Mouse (Mus musculus) limb, embryonic 14.5 days (tissue): ENCODE results near the gene Secisbp2. TPM values are rescaled to one million over a fixed set of nuclear protein-coding genes. Genes with fewer than 3 reads are reported as not detected.

Source experiments
- ATAC-seq: fragments of 200-750 bp; cut with Nextera tagmentation; 2 replicates; pipeline ENCODE4 v1.8.0; 2017; ENCODE audit warnings: low read depth, moderate number of reproducible peaks, moderate TSS enrichment; ENCODE audit not compliant: low FRiP score
- DNase-seq: peaks from one replicate; pipeline ENCODE4 v3.0.0-alpha.2; 2015; ENCODE audit warnings: low spot score
- H3K27ac ChIP-seq: fragments of 300-500 bp; sonication (generic); replicated peaks from 2 replicates; pipeline ENCODE4 v1.5.1; 2014; ENCODE audit warnings: low read depth, mild to moderate bottlenecking, low read length, moderate library complexity, mixed read lengths
- H3K27me3 ChIP-seq: fragments of 300-500 bp; sonication (generic); 2 replicates; pipeline ENCODE4 v1.6.1; 2014; ENCODE audit warnings: low read length, mixed read lengths; ENCODE audit not compliant: control insufficient read depth, insufficient read depth
- H3K36me3 ChIP-seq: fragments of 300-500 bp; sonication (generic); 2 replicates; pipeline ENCODE4 v1.6.1; 2014; ENCODE audit warnings: mild to moderate bottlenecking, low read length, moderate library complexity, mixed read lengths; ENCODE audit not compliant: control insufficient read depth, insufficient read depth
- H3K4me1 ChIP-seq: fragments of 300-500 bp; sonication (generic); 2 replicates; pipeline ENCODE4 v1.6.1; 2014; ENCODE audit warnings: antibody characterized with exemption, low read length, mixed read lengths; ENCODE audit not compliant: control insufficient read depth, insufficient read depth
- H3K4me2 ChIP-seq: fragments of 300-500 bp; sonication (generic); replicated peaks from 2 replicates; pipeline ENCODE4 v1.6.1; 2014; ENCODE audit warnings: low read depth, mild to moderate bottlenecking, low read length, moderate library complexity; ENCODE audit not compliant: severe bottlenecking
- H3K4me3 ChIP-seq: fragments of 300-500 bp; sonication (generic); replicated peaks from 2 replicates; pipeline ENCODE4 v1.5.1; 2014; ENCODE audit warnings: low read length
- H3K9ac ChIP-seq: fragments of 300-500 bp; sonication (generic); 2 replicates; pipeline ENCODE4 v1.6.1; 2014; ENCODE audit warnings: mild to moderate bottlenecking, low read depth, low read length, moderate library complexity; ENCODE audit not compliant: severe bottlenecking
- H3K9me3 ChIP-seq: fragments of 300-500 bp; sonication (generic); 2 replicates; pipeline ENCODE4 v1.6.1; 2016; ENCODE audit warnings: low read length; ENCODE audit not compliant: control insufficient read depth
- POLR2A ChIP-seq: fragments of 200-500 bp; IDR thresholded peaks from 2 replicates; pipeline ENCODE4 v1.8.0; 2012; ENCODE audit warnings: inconsistent platforms, mild to moderate bottlenecking, moderate library complexity, borderline replicate concordance; ENCODE audit not compliant: insufficient read depth, insufficient read length; ENCODE audit errors: extremely low read depth
- WGBS: fragments of 180-500 bp; shearing (Covaris S2); extraction: QIAGEN DNeasy Blood & Tissue Kit; methylation state at CpG from one replicate; pipeline ENCODE4 v1.1.7; 2014; 5-methylcytosine and 5-hydroxymethylcytosine counted together
- polyA plus RNA-seq, 2 experiments: library from polyadenylated mRNA; depleted of rRNA in 1 of 2; stranded (reverse) in 1 of 2; unstranded in 1 of 2; fragments of >200 nt; fragmentation: Nextera tagmentation in 1 of 2; extraction: Ambion mirVana in 1 of 2; gene quantifications; 2 replicates each; pipeline versions ENCODE4 v1.2.1 to v1.2.3; 2012 to 2014

Gene Secisbp2
- polyA plus RNA-seq, 2 experiments = 31.0 to 32.8 TPM

DNA sequence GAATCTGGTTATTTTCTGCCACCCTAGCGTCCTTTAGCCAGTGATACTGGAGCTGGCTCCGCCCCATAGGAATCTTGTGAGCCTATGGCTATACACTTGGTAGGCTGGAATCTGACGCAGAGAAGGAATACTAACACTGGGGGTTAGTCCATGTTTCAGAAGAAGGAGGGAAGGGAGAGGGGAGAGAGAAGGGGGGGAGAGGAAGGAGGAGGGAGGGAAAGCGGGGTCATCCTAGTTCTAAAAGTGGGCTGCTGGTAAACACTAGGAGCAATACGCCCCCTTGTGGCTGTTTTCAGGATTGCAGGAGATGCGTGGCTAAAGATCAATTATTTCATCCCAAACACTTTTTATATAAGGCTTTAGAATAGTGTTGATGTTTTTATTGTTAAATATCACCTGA lies 33.6 kb upstream of the Secisbp2 start:
- DNase-seq = peak; percentile 80

DNA sequence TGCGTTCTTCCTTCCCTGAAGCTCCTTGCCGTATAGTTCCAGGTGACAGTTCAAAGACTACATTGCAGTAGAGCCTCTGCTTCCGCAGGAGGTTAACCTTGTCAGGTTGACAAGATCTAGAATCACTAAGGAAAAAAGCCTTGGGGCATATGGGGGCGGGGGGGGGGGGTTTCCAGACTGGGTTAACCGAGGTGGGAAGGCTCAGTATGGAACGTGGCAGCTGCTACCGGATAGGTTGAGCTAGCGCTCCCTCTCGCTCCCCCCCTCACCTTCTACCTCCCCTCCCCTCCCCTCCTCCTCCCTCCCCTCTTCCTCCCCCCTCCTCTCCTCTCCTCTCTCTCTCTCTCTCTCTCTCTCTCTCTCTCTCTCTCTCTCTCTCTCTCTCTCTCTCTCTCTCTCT lies 32.9 kb upstream of the Secisbp2 start:
- Histone ChIP-seq H3K4me2 (no peak overlapping the region), H3K36me3 (no peaks in the 10 kb centered on the region), H3K27me3 (no peaks in the 10 kb centered on the region), H3K9me3 (no peaks in the 10 kb centered on the region), H3K9ac (no peak overlapping the region), H3K27ac (no peak overlapping the region), H3K4me1 (peaks cover 14% of the 10 kb centered on the region), H3K4me3 (no peak overlapping the region)
- TF ChIP-seq POLR2A = no peak
- DNase-seq (no peak), ATAC-seq (no peak)
- WGBS = 37% methylated on average over 6 of the region's 9 CpGs

More for the DNA sequence above, 33.6 kb upstream of the Secisbp2 start:
- H3K9ac ChIP-seq = no peak overlapping the region
- no peak overlapping the region for H3K4me2 ChIP-seq
- H3K27me3 ChIP-seq = no peaks in the 10 kb centered on the region
- 21% methylated on average over 6 of the region's 6 CpGs for WGBS
- H3K4me1 ChIP-seq = peaks cover 14% of the 10 kb centered on the region
- H3K27ac ChIP-seq = no peak overlapping the region
- TF ChIP-seq POLR2A = no peak
- H3K4me3 ChIP-seq = no peak overlapping the region
- ATAC-seq = no peak
- H3K36me3 ChIP-seq = no peaks in the 10 kb centered on the region
- H3K9me3 ChIP-seq = no peaks in the 10 kb centered on the region

DNA sequence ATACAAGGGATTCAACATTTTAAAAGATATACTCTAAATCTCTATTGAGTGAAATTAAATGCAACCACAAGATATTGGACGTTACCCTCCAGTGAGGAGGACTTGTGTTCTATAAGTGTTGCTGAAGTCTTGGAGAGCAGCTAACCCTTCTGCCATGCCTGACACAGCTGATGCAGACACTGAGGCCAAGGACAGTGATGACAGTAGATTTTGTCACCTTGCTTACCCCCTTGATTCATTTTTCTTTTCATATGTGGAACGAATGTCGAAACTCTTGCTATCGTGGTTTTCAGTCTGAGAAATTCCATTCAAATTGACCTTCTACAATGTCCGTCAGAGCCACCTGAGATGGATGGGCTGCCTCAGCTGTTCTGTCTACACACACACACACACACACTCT lies 28.9 kb upstream of the Secisbp2 start:
- WGBS = 86% methylated on average over 5 of the region's 5 CpGs
- no peaks in the 10 kb centered on the region for H3K9me3 ChIP-seq
- no peak for DNase-seq
- H3K9ac ChIP-seq = no peak overlapping the region
- no peak overlapping the region for H3K4me3 ChIP-seq
- no peak for TF ChIP-seq POLR2A
- no peaks in the 10 kb centered on the region for H3K4me1 ChIP-seq
- no peak overlapping the region for H3K4me2 ChIP-seq
- no peak for ATAC-seq
- H3K36me3 ChIP-seq = no peaks in the 10 kb centered on the region
- H3K27ac ChIP-seq = no peak overlapping the region
- no peaks in the 10 kb centered on the region for H3K27me3 ChIP-seq

DNA sequence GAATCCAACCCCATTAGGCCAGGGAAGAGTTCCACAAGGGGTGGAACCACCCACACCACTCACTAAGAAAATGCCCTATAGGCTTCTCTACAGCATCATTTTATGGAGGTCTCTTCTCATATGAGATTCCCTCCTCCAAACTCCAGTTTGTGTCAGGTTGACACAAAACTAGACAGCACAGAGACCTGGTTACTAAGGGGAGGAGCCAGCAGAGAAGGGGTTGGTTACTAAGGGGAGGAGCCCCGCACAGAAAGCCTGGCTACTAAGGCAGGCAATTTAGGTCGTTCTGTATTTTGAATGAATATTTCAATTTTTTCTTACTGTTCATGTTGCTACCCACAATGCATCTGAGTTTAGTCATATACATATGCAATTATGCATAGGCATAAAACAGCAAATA lies 27.8 kb upstream of the Secisbp2 start:
- H3K27me3 ChIP-seq = no peaks in the 10 kb centered on the region
- ATAC-seq = no peak
- 86% methylated on average over 2 of the region's 2 CpGs for WGBS

DNA sequence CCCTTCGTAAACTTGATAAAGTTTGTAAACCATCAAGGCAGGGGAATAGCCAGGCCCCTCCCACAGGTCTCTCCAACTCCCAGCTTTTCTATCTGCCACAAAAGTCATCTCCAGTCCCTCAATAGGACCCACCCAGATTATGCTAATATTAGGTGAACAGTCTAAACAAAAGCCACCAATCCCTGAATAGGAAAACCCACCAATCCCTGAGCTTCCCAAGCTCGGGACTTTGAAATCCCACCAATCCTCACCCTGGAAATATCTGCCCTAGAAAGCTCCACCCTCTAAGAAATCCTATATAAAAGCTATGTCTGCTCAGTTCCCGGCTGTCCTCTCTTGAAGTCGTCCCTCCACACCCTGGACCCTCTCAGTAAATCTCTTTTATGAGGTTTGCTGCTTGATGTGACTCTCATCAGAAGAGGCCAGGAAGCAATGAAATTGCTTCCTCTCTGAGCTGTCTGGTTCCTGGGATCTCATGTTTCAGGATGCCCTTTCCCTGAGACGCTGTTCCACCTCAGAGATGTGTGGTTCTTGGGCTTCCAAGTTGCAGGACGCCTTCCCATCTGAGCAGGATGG lies 23.1 kb upstream of the Secisbp2 start:
- WGBS = 50% methylated on average over 6 of the region's 6 CpGs
- Histone ChIP-seq H3K4me1 (no peaks in the 10 kb centered on the region), H3K36me3 (no peaks in the 10 kb centered on the region), H3K9me3 (no peaks in the 10 kb centered on the region), H3K27ac (no peak overlapping the region), H3K4me2 (no peak overlapping the region), H3K9ac (no peak overlapping the region), H3K27me3 (no peaks in the 10 kb centered on the region), H3K4me3 (no peak overlapping the region)
- TF ChIP-seq POLR2A = no peak
- DNase-seq (no peak), ATAC-seq (no peak)

More for the DNA sequence above, 27.8 kb upstream of the Secisbp2 start:
- no peak for TF ChIP-seq POLR2A
- Histone ChIP-seq H3K9ac (no peak overlapping the region), H3K36me3 (no peaks in the 10 kb centered on the region), H3K4me2 (no peak overlapping the region), H3K27ac (no peak overlapping the region), H3K9me3 (no peaks in the 10 kb centered on the region), H3K4me1 (no peaks in the 10 kb centered on the region), H3K4me3 (no peak overlapping the region)
- no peak for DNase-seq
